Mouse (Mus musculus) hindbrain, postnatal 0 days (tissue): ENCODE measurements around the gene Ly6g6d. TPM values are rescaled to one million over a fixed set of nuclear protein-coding genes. Genes with fewer than 3 reads are reported as not detected.

Source experiments
- ATAC-seq: fragments of 200-750 bp; cut with Nextera tagmentation; 2 replicates; pipeline ENCODE4 v1.8.0; 2017; ENCODE audit warnings: mild to moderate bottlenecking, moderate TSS enrichment, moderate library complexity
- DNase-seq: peaks from one replicate; pipeline ENCODE4 v3.0.0-alpha.2; 2015; ENCODE audit warnings: low spot score
- H3K27ac ChIP-seq: fragments of 300-500 bp; sonication (generic); 2 replicates; pipeline ENCODE4 v1.5.1; 2014; ENCODE audit warnings: mild to moderate bottlenecking
- H3K27me3 ChIP-seq: fragments of 300-500 bp; sonication (generic); 2 replicates; pipeline ENCODE4 v1.6.1; 2014; ENCODE audit warnings: low read length, mixed read lengths; ENCODE audit not compliant: insufficient read depth
- H3K36me3 ChIP-seq: fragments of 300-500 bp; sonication (generic); 2 replicates; pipeline ENCODE4 v1.6.1; 2014; ENCODE audit warnings: low read length, mixed read lengths; ENCODE audit not compliant: insufficient read depth
- H3K4me1 ChIP-seq: fragments of 300-500 bp; sonication (generic); 2 replicates; pipeline ENCODE4 v1.6.1; 2014; ENCODE audit warnings: antibody characterized with exemption, low read length, mixed read lengths; ENCODE audit not compliant: insufficient read depth
- H3K4me2 ChIP-seq: fragments of 300-500 bp; sonication (generic); 2 replicates; pipeline ENCODE4 v1.6.1; 2014; ENCODE audit warnings: low read depth, mild to moderate bottlenecking, low read length, moderate library complexity, mixed read lengths
- H3K4me3 ChIP-seq: fragments of 300-500 bp; sonication (generic); 2 replicates; pipeline ENCODE4 v1.5.1; 2014; ENCODE audit warnings: low read length
- H3K9ac ChIP-seq: fragments of 300-500 bp; sonication (generic); replicated peaks from 2 replicates; pipeline ENCODE4 v1.6.1; 2014; ENCODE audit warnings: mild to moderate bottlenecking, low read length, moderate library complexity, mixed read lengths
- H3K9me3 ChIP-seq: fragments of 300-500 bp; sonication (generic); 2 replicates; pipeline ENCODE4 v1.6.1; 2016; ENCODE audit warnings: low read length, mixed read lengths
- CTCF ChIP-seq: IDR thresholded peaks from 2 replicates; pipeline ENCODE4 v1.5.1; 2016; ENCODE audit warnings: antibody characterized with exemption, control low read depth, low read depth
- WGBS: fragments of 180-500 bp; shearing (Covaris S2); extraction: QIAGEN DNeasy Blood & Tissue Kit; methylation state at CpG from one replicate; pipeline ENCODE4 v1.1.7; 2014; 5-methylcytosine and 5-hydroxymethylcytosine counted together
- polyA plus RNA-seq: library from polyadenylated mRNA; unstranded; fragments of >200 nt; fragmentation: Nextera tagmentation; extraction: Ambion mirVana; gene quantifications from 2 replicates; pipeline ENCODE4 v1.2.1, GENCODE M21; 2015
- total RNA-seq: library from RNA; depleted of rRNA; stranded (reverse); fragments of >200 nt; gene quantifications from 2 replicates; pipeline ENCODE4 v1.2.3, GENCODE M21; 2014

Ly6g6d gene
- total and polyA plus RNA-seq, 2 experiments from 2014 or later = 0.78 to 1.9 TPM

DNA sequence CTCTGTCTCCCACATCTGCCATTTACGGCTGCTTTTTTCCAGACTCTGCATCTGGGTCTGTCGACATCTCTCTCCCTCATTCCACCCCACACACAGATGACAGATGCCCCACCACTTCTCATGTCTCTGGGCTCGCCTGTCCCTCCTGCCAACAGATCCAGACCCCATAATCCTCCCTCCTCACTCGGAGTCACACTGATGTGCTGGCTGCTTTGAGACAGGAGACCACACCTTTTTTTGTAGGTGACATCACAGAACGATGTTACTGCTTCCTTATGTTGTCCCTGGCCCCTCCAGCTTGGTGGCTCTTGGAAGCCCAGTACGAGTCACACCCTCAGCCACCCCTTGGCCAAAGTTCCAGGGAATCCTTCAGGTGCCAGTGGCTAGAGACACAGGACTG, 2.4 kb upstream of the Ly6g6d start:
- no peak for TF ChIP-seq CTCF
- Histone ChIP-seq H3K36me3 (no peaks in the 10 kb centered on the region), H3K9ac (no peak overlapping the region), H3K27ac (no peak overlapping the region), H3K4me1 (no peaks in the 10 kb centered on the region), H3K27me3 (no peaks in the 10 kb centered on the region), H3K9me3 (no peaks in the 10 kb centered on the region), H3K4me3 (no peak overlapping the region), H3K4me2 (no peak overlapping the region)
- DNase-seq (no peak), ATAC-seq (no peak)
- 65% methylated on average over 6 of the region's 6 CpGs for WGBS

GRCm38 (mm10) chr17:35079778-35080177, 1.9 kb upstream of the Ly6g6d start:
- ATAC-seq (no peak), DNase-seq (no peak)
- no peaks in the 10 kb centered on the region for H3K9me3 ChIP-seq
- no peaks in the 10 kb centered on the region for H3K36me3 ChIP-seq
- WGBS = 64% methylated on average over 9 of the region's 9 CpGs
- TF ChIP-seq CTCF = no peak
- H3K4me3 ChIP-seq = no peak overlapping the region
- no peak overlapping the region for H3K9ac ChIP-seq
- H3K27me3 ChIP-seq = no peaks in the 10 kb centered on the region
- H3K4me1 ChIP-seq = no peaks in the 10 kb centered on the region
- no peak overlapping the region for H3K4me2 ChIP-seq
- no peak overlapping the region for H3K27ac ChIP-seq

DNA sequence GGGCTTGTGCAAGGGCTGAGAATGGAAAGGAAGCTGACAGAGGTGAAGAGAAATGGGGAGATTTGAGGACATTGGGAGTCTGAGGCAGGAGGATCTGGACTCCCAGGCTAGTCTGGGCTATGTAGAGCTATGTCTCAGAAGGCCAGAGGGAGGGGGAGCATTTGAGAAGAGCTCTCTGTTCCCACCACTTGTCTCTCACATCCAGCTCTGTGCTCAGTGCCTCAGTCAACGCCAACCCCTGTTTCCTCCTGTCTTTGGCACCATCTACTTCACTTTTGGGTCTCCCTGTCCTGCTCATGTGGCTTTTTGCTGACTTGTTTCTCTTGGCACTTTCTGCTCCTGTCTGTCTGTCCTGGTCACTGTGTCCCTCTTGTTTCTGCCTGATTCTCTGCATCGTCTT, 580 bp downstream of the Ly6g6d start:
- WGBS = 39% methylated on average over 2 of the region's 2 CpGs
- no peak for DNase-seq
- no peak for ATAC-seq
- Histone ChIP-seq H3K9ac (no peak overlapping the region), H3K27me3 (no peaks in the 10 kb centered on the region), H3K27ac (no peak overlapping the region), H3K36me3 (no peaks in the 10 kb centered on the region), H3K4me1 (no peaks in the 10 kb centered on the region), H3K9me3 (no peaks in the 10 kb centered on the region), H3K4me2 (peak overlapping the region; percentile 49; the same call in 1 of the 2 replicates), H3K4me3 (no peak overlapping the region)
- TF ChIP-seq CTCF = no peak

DNA sequence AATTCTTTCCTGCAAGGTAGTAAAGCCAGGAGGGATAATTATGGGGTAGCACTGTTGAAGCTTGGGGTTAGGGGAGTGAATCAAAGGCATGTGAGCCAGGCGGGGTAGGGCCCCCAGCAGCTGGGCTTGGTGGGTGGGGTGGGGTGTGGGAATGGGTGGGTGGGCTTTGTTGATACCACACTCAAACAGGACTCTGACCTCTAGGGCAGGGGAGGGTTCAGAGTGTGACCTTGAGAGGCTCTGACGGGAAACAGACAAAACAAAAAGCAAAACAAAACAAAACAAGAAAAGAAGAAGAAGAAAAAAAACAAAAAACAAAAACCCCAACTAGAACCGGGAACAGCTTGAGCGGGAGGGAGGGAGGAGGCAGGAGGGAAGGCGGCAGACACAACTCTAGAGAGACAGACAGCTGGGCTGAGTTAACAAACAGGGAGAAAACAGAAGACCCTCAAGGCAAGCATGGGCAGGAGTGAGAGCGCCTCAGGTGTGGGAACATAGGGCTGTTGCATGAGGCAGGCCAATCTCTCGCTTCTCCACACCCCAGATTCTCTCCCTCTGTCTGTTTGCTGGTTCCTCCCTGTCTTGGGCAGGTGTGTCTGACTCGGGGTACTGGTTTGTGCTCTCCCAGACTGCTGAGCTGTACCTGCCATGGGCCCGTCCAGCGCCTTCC, 1.2 kb downstream of the Ly6g6d start, which contains the start of gene Ly6g6e:
Gene Ly6g6e, plus strand, starts transcription at position 396 of the 670 bp plus-strand sequence.
- WGBS = 47% methylated on average over 10 of the region's 10 CpGs
- no peaks in the 10 kb centered on the region for H3K9me3 ChIP-seq
- no peak for ATAC-seq
- no peak for TF ChIP-seq CTCF
- H3K36me3 ChIP-seq = no peaks in the 10 kb centered on the region
- DNase-seq = no peak
- no peak within 1 kb of the TSS; the same call in 1 of the 2 replicates for H3K9ac ChIP-seq
- peak within 1 kb of the TSS; percentile 49 for H3K4me2 ChIP-seq
- no peak within 1 kb of the TSS for H3K27ac ChIP-seq
- H3K27me3 ChIP-seq = no peaks in the 10 kb centered on the region
- peak within 1 kb of the TSS; percentile 20 for H3K4me3 ChIP-seq
- H3K4me1 ChIP-seq = no peaks in the 10 kb centered on the region

GRCm38 (mm10) chr17:35074097-35074496, 3.8 kb downstream of the Ly6g6d start:
- 42% methylated on average over 17 of the region's 17 CpGs for WGBS

GRCm38 (mm10) chr17:35071454-35071853, 6.4 kb downstream of the Ly6g6d start:
- no peak for ATAC-seq
- Histone ChIP-seq H3K9ac (no peak overlapping the region), H3K36me3 (no peaks in the 10 kb centered on the region), H3K4me3 (no peak overlapping the region), H3K4me1 (no peaks in the 10 kb centered on the region), H3K9me3 (no peaks in the 10 kb centered on the region), H3K27me3 (no peaks in the 10 kb centered on the region), H3K4me2 (no peak overlapping the region), H3K27ac (no peak overlapping the region)
- DNase-seq = no peak
- TF ChIP-seq CTCF = no peak
- WGBS = 74% methylated on average over 9 of the region's 9 CpGs

More at GRCm38 (mm10) chr17:35074097-35074496, 3.8 kb downstream of the Ly6g6d start:
- no peak overlapping the region for H3K9ac ChIP-seq
- ATAC-seq (no peak), DNase-seq (no peak)
- H3K4me3 ChIP-seq = no peak overlapping the region
- no peak overlapping the region for H3K27ac ChIP-seq
- H3K9me3 ChIP-seq = no peaks in the 10 kb centered on the region
- no peak overlapping the region for H3K4me2 ChIP-seq
- no peaks in the 10 kb centered on the region for H3K4me1 ChIP-seq
- TF ChIP-seq CTCF = no peak
- no peaks in the 10 kb centered on the region for H3K36me3 ChIP-seq
- no peaks in the 10 kb centered on the region for H3K27me3 ChIP-seq

DNA sequence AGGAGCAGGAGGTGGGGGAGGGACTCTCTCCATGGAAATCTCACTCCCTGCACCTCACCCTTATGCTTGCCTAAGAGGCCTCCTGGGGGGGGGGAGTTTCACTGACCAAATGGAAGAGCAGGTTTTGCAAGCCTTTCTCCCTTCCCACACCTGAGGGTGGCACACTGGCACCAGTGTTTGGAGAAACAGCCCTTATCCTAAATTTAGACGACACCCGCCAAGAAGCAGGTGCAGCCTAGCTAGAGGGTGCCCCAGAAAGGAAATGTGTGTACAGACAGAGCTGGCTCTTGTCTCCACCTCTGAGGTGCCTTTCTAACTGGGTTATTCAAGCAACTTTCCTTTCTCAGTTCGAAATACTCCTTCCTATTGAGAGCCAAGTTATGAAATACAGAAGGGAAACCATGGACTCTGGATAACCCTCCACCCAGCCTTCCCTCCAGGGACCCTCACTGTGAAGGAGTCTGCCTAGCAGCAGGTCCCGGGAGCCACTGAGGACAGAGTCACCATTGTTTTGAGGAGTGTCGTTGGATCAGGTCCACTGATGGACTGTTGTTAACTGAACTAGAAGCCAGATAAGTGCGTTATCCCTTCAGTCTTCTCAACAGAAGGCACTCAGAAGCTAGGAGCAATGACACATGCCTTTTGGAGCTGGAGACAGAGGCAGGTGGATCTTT, 7.2 kb downstream of the Ly6g6d start:
- Histone ChIP-seq H3K9ac (no peak overlapping the region), H3K4me1 (no peaks in the 10 kb centered on the region), H3K36me3 (no peaks in the 10 kb centered on the region), H3K4me3 (no peak overlapping the region), H3K27ac (no peak overlapping the region), H3K4me2 (no peak overlapping the region), H3K27me3 (no peaks in the 10 kb centered on the region), H3K9me3 (no peaks in the 10 kb centered on the region)
- no peak for TF ChIP-seq CTCF
- ATAC-seq (no peak), DNase-seq (no peak)
- WGBS = 47% methylated on average over 6 of the region's 6 CpGs
